In genomic region chr5:31004184-31004583, GRCm38 (mm10) we compare ENCODE assay signal across 9 mouse cellular contexts. TPM values are rescaled to one million over a fixed set of nuclear protein-coding genes. Genes with fewer than 3 reads are reported as not detected.
DNase-seq lines count a peak whose midpoint lies in the region; ATAC-seq and TF ChIP-seq lines count a peak whose summit lies in the region.
"Had no signal": no experiment of that assay in that cellular context is flagged by ENCODE, and none has a peak within 500 bp of the region (broad histone marks: within the 10 kb centered on the region; RNA-seq: fewer than 3 reads in every experiment).

No protein-coding gene starts in this region.

- 4% methylated on average over 5 of the region's 5 CpGs for WGBS in forebrain, embryonic 15.5 days
- 4% methylated on average over 5 of the region's 5 CpGs for WGBS in lung, postnatal 0 days

- no peak for ATAC-seq in G1E (ENCODE audit: extremely low read depth, insufficient number of reproducible peaks, low FRiP score, poor library complexity, severe bottlenecking)
- peak; percentile 78 for ATAC-seq in cerebellum, adult (ENCODE audit: insufficient number of reproducible peaks, low FRiP score, low TSS enrichment)
- ATAC-seq in forebrain, embryonic 15.5 days (replicated peaks), result peak; percentile 74; the same call in 1 of the 2 replicates
- ATAC-seq in hematopoietic stem cell, adult 5-6 weeks (replicated peaks in 1 of 2; ENCODE audit: insufficient read depth in 1 of 2, low FRiP score in 2 of 2, low TSS enrichment in 1 of 2, low read depth in 1 of 2, poor library complexity in 2 of 2, severe bottlenecking in 2 of 2), result peak; percentile 75
- ATAC-seq in lung, postnatal 0 days, result peak; percentile 37; the same call in 1 of the 2 replicates

- H3K4me2 ChIP-seq in forebrain, embryonic 15.5 days (replicated peaks), result no peak overlapping the region
- H3K4me2 ChIP-seq in lung, postnatal 0 days (replicated peaks; ENCODE audit: low read depth, low read length), result no peak overlapping the region

- H3K36me3 ChIP-seq in G1E (replicated peaks), result no peaks in the 10 kb centered on the region
- no peaks in the 10 kb centered on the region for H3K36me3 ChIP-seq in forebrain, embryonic 15.5 days
- no peaks in the 10 kb centered on the region for H3K36me3 ChIP-seq in lung, postnatal 0 days (ENCODE audit: insufficient read depth, low read length)

- DNase-seq in G1E (ENCODE audit: low spot score), result peak; percentile 58
- DNase-seq in layer of hippocampus, adult 2 months (ENCODE audit: low spot score in 2 of 2), result peak; percentile 85 to 96
- DNase-seq in lung, postnatal 0 days (ENCODE audit: low spot score), result peak; percentile 92
- peak; percentile 77 for DNase-seq in retina, adult 2 months (ENCODE audit: low read depth, low spot score)
- DNase-seq in thymus, postnatal 14 days, result peak; percentile 90

- no peaks in the 10 kb centered on the region for H3K9me3 ChIP-seq in G1E (replicated peaks)
- no peaks in the 10 kb centered on the region for H3K9me3 ChIP-seq in forebrain, embryonic 15.5 days
- no peaks in the 10 kb centered on the region for H3K9me3 ChIP-seq in lung, postnatal 0 days (ENCODE audit: low read length)

- no peak overlapping the region for H3K27ac ChIP-seq in forebrain, embryonic 15.5 days (replicated peaks)
- no peak overlapping the region for H3K27ac ChIP-seq in layer of hippocampus, adult 2 months
- no peak overlapping the region for H3K27ac ChIP-seq in lung, postnatal 0 days (ENCODE audit: low read length)
- H3K27ac ChIP-seq: macrophage had no signal

- TF ChIP-seq CTCF in G1E (IDR thresholded peaks at IDR 0.05; ENCODE audit: low read depth, low read length), result peak; percentile 71
- peak; percentile 94 for TF ChIP-seq CTCF in layer of hippocampus, adult 2 months (conservative IDR thresholded peaks at IDR 0.05)
- peak; percentile 92 for TF ChIP-seq CTCF in lung, postnatal 0 days (IDR thresholded peaks at IDR 0.05)

- H3K9ac ChIP-seq in forebrain, embryonic 15.5 days (replicated peaks), result no peak overlapping the region
- H3K9ac ChIP-seq in lung, postnatal 0 days (replicated peaks; ENCODE audit: low read depth), result no peak overlapping the region

- TF ChIP-seq EP300 in lung, postnatal 0 days (IDR thresholded peaks at IDR 0.05), result no peak

- no peak overlapping the region for H3K4me3 ChIP-seq in G1E (ENCODE audit: low read depth, low read length)
- no peak overlapping the region for H3K4me3 ChIP-seq in forebrain, embryonic 15.5 days
- H3K4me3 ChIP-seq in layer of hippocampus, adult 2 months, result no peak overlapping the region
- no peak overlapping the region for H3K4me3 ChIP-seq in lung, postnatal 0 days (ENCODE audit: low read depth, low read length)

- 0 out of 2 replicates have a peak, but pooled peaks cover 3% of the 10 kb centered on the region for H3K4me1 ChIP-seq in G1E (ENCODE audit: insufficient read depth, low read depth, low read length)
- no peaks in the 10 kb centered on the region; the same call in 1 of the 2 replicates for H3K4me1 ChIP-seq in forebrain, embryonic 15.5 days
- no peaks in the 10 kb centered on the region for H3K4me1 ChIP-seq in lung, postnatal 0 days (ENCODE audit: insufficient read depth, low read depth, low read length)

- H3K27me3 ChIP-seq in G1E (ENCODE audit: insufficient read depth, low read length), result peaks cover 4% of the 10 kb centered on the region
- no peaks in the 10 kb centered on the region for H3K27me3 ChIP-seq in forebrain, embryonic 15.5 days
- H3K27me3 ChIP-seq in lung, postnatal 0 days (replicated peaks; ENCODE audit: insufficient read depth, low read length), result no peaks in the 10 kb centered on the region

RNA-seq across cellular contexts. Expression of gene Tcf23, which starts 35.7 kb away (rescaled TPM):
- total RNA-seq in G1E (2014; fragmentation: Nextera tagmentation) (not detected in 2 replicates), G1E (2017) (0.12 TPM in 1 of 2 replicates, not detected in the other)
- not detected in 2 replicates for polyA plus RNA-seq in G1E (2012)
- not detected in 2 replicates for polyA plus RNA-seq in forebrain, embryonic 15.5 days (2015; fragmentation: Nextera tagmentation; extraction: Ambion mirVana)
- total RNA-seq in hematopoietic stem cell, adult 5-6 weeks (2017), result not detected in 2 replicates
- total RNA-seq in layer of hippocampus, adult 2 months (2021), result under 1 TPM; 0.10 to 0.20 TPM
- polyA plus RNA-seq in lung, postnatal 0 days (2015; fragmentation: Nextera tagmentation; extraction: Ambion mirVana), result 0.44 and 0.49 TPM in 2 replicates
- polyA plus RNA-seq: macrophage had no signal

RNA-seq across cellular contexts. Expression of gene Atraid, which starts 43.9 kb away (rescaled TPM):
- total RNA-seq in G1E (2014; fragmentation: Nextera tagmentation) (81.9 and 89.6 TPM in 2 replicates), G1E (2017) (50.0 and 54.0 TPM in 2 replicates)
- 11.6 and 15.6 TPM in 2 replicates for polyA plus RNA-seq in G1E (2012)
- 144 and 153 TPM in 2 replicates for polyA plus RNA-seq in forebrain, embryonic 15.5 days (2015; fragmentation: Nextera tagmentation; extraction: Ambion mirVana)
- total RNA-seq in hematopoietic stem cell, adult 5-6 weeks (2017), result 69.1 and 74.0 TPM in 2 replicates
- 10 to 100 TPM; 73.4 to 78.8 TPM for total RNA-seq in layer of hippocampus, adult 2 months (2021)
- 260 and 289 TPM in 2 replicates for polyA plus RNA-seq in lung, postnatal 0 days (2015; fragmentation: Nextera tagmentation; extraction: Ambion mirVana)

RNA-seq across cellular contexts. Expression of gene Preb, which starts 44.0 kb away (rescaled TPM):
- total RNA-seq in G1E (2014; fragmentation: Nextera tagmentation), result 50.3 and 82.7 TPM in 2 replicates
- total RNA-seq in G1E (2017), result 35.4 and 42.5 TPM in 2 replicates
- polyA plus RNA-seq in G1E (2012), result 48.9 and 74.7 TPM in 2 replicates
- 123 and 127 TPM in 2 replicates for polyA plus RNA-seq in forebrain, embryonic 15.5 days (2015; fragmentation: Nextera tagmentation; extraction: Ambion mirVana)
- total RNA-seq in hematopoietic stem cell, adult 5-6 weeks (2017), result 56.5 and 72.3 TPM in 2 replicates
- total RNA-seq in layer of hippocampus, adult 2 months (2021), result 100 to 1,000 TPM; 132 to 145 TPM
- polyA plus RNA-seq in lung, postnatal 0 days (2015; fragmentation: Nextera tagmentation; extraction: Ambion mirVana), result 76.5 and 79.7 TPM in 2 replicates

RNA-seq across cellular contexts. Expression of gene Slc5a6, which starts 44.5 kb away (rescaled TPM):
- 3.2 and 4.0 TPM in 2 replicates for total RNA-seq in G1E (2014; fragmentation: Nextera tagmentation)
- 2.2 and 5.2 TPM in 2 replicates for total RNA-seq in G1E (2017)
- 9.5 and 11.9 TPM in 2 replicates for polyA plus RNA-seq in G1E (2012)
- polyA plus RNA-seq in forebrain, embryonic 15.5 days (2015; fragmentation: Nextera tagmentation; extraction: Ambion mirVana), result 13.6 and 16.0 TPM in 2 replicates
- 5.1 and 6.7 TPM in 2 replicates for total RNA-seq in hematopoietic stem cell, adult 5-6 weeks (2017)
- 10 to 100 TPM; 15.0 to 16.1 TPM for total RNA-seq in layer of hippocampus, adult 2 months (2021)
- 3.4 and 3.6 TPM in 2 replicates for polyA plus RNA-seq in lung, postnatal 0 days (2015; fragmentation: Nextera tagmentation; extraction: Ambion mirVana)

RNA-seq across cellular contexts. Expression of gene Cad, which starts 50.4 kb away (rescaled TPM):
- 87.7 and 102 TPM in 2 replicates for total RNA-seq in G1E (2014; fragmentation: Nextera tagmentation)
- 18.5 and 20.2 TPM in 2 replicates for total RNA-seq in G1E (2017)
- polyA plus RNA-seq in G1E (2012), result 426 and 438 TPM in 2 replicates
- 17.6 and 19.8 TPM in 2 replicates for polyA plus RNA-seq in forebrain, embryonic 15.5 days (2015; fragmentation: Nextera tagmentation; extraction: Ambion mirVana)
- 22.2 and 33.5 TPM in 2 replicates for total RNA-seq in hematopoietic stem cell, adult 5-6 weeks (2017)
- total RNA-seq in layer of hippocampus, adult 2 months (2021), result 10 to 100 TPM; 17.1 to 21.6 TPM
- polyA plus RNA-seq in lung, postnatal 0 days (2015; fragmentation: Nextera tagmentation; extraction: Ambion mirVana), result 4.1 and 4.2 TPM in 2 replicates
